Mouse (Mus musculus): ENCODE results near the gene Dnajc2. TPM values are rescaled to one million over a fixed set of nuclear protein-coding genes. Genes with fewer than 3 reads are reported as not detected.

Dnajc2 gene
- polyA plus RNA-seq, 1 experiment from 2014 or later = 71.5 TPM

DNA sequence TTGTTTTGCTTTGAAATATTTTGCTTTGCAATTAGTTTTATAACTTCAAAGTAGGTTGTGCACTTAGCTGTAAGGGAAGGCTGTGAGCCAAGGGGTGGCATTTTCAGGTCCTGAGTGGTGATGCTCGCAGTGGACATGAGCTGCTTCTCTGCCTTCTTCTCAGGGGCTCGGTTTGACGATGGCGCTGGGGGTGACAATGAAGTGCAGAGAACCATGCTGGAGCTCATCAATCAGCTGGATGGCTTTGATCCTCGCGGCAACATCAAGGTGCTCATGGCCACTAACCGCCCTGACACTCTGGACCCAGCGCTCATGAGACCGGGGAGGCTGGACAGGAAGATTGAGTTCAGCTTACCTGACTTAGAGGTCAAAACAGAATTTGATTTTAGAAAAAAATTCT is 17.9 kb upstream of the Dnajc2 start:
- 92% methylated on average over 9 of the region's 9 CpGs for WGBS (ENCODE audit: insufficient replicate concordance)
- Histone ChIP-seq H3K4me3 (ENCODE audit: low read depth, low read length) (no peak overlapping the region), H3K4me1 (ENCODE audit: control insufficient read depth, insufficient read depth, low read length) (no peaks in the 10 kb centered on the region), H3K9me3 (replicated peaks; ENCODE audit: control insufficient read depth, low read length) (no peaks in the 10 kb centered on the region), H3K9ac (ENCODE audit: low read depth, low read length) (no peak overlapping the region), H3K4me2 (no peak overlapping the region), H3K27me3 (ENCODE audit: control insufficient read depth, insufficient read depth, low read length) (no peaks in the 10 kb centered on the region), H3K27ac (ENCODE audit: low read depth, low read length) (no peak overlapping the region), H3K36me3 (ENCODE audit: control insufficient read depth, insufficient read depth, low read length) (peaks cover 36% of the 10 kb centered on the region)
- ATAC-seq (replicated peaks; ENCODE audit: insufficient number of reproducible peaks, low FRiP score, low TSS enrichment) = no peak

DNA sequence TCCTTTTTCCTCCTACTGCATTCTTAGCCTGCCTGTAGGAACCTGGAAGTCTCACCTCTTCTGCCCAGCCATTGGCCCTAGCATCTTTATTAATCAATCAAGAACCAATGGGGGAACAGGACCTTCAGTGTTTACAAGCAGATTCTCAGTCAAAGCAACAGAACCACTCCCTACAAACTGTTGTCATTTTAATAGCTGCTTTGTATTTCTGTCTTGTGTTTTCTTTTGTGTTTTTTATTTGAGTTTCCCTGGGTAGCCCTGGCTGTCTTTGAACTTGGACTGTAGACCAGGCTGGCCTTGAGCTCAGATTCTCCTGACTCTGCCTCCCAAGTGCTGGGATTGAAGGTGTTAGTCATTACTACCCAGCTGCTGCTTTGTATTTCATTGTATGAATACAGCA is 7.1 kb upstream of the Dnajc2 start:
- Histone ChIP-seq H3K4me2 (no peak overlapping the region), H3K4me1 (ENCODE audit: control insufficient read depth, insufficient read depth, low read length) (peaks cover 2% of the 10 kb centered on the region), H3K27ac (ENCODE audit: low read depth, low read length) (no peak overlapping the region), H3K9me3 (replicated peaks; ENCODE audit: control insufficient read depth, low read length) (no peaks in the 10 kb centered on the region), H3K4me3 (ENCODE audit: low read depth, low read length) (no peak overlapping the region), H3K36me3 (ENCODE audit: control insufficient read depth, insufficient read depth, low read length) (peaks cover 7% of the 10 kb centered on the region; the same call in 1 of the 2 replicates), H3K27me3 (ENCODE audit: control insufficient read depth, insufficient read depth, low read length) (no peaks in the 10 kb centered on the region), H3K9ac (ENCODE audit: low read depth, low read length) (no peak overlapping the region)
- no peak for ATAC-seq (replicated peaks; ENCODE audit: insufficient number of reproducible peaks, low FRiP score, low TSS enrichment)

DNA sequence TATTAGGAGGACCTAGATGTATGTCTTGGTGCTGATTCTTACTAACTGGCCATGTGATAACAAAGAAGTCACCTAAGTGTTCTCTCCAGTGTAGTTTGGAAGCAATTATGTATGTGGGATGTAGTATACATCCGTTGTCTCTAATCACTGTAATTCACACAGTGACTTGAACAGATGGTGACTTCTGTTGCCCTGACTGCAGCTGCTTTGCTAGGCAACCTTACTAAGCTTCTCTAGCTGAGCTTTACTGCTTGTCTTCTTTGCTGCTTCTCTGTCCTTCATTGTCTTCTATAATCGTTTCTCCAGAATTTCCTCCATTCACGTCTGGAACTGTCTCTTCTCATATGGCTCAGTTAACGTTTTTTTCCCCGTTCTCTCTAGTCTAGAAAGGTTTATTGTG is 4.0 kb upstream of the Dnajc2 start:
- Histone ChIP-seq H3K9me3 (replicated peaks; ENCODE audit: control insufficient read depth, low read length) (no peaks in the 10 kb centered on the region), H3K27ac (ENCODE audit: low read depth, low read length) (no peak overlapping the region), H3K4me2 (no peak overlapping the region), H3K36me3 (ENCODE audit: control insufficient read depth, insufficient read depth, low read length) (no peaks in the 10 kb centered on the region), H3K4me1 (ENCODE audit: control insufficient read depth, insufficient read depth, low read length) (peaks cover 2% of the 10 kb centered on the region), H3K27me3 (ENCODE audit: control insufficient read depth, insufficient read depth, low read length) (no peaks in the 10 kb centered on the region), H3K4me3 (ENCODE audit: low read depth, low read length) (no peak overlapping the region), H3K9ac (ENCODE audit: low read depth, low read length) (no peak overlapping the region)
- no peak for ATAC-seq (replicated peaks; ENCODE audit: insufficient number of reproducible peaks, low FRiP score, low TSS enrichment)
- 77% methylated on average over 5 of the region's 5 CpGs for WGBS (ENCODE audit: insufficient replicate concordance)

DNA sequence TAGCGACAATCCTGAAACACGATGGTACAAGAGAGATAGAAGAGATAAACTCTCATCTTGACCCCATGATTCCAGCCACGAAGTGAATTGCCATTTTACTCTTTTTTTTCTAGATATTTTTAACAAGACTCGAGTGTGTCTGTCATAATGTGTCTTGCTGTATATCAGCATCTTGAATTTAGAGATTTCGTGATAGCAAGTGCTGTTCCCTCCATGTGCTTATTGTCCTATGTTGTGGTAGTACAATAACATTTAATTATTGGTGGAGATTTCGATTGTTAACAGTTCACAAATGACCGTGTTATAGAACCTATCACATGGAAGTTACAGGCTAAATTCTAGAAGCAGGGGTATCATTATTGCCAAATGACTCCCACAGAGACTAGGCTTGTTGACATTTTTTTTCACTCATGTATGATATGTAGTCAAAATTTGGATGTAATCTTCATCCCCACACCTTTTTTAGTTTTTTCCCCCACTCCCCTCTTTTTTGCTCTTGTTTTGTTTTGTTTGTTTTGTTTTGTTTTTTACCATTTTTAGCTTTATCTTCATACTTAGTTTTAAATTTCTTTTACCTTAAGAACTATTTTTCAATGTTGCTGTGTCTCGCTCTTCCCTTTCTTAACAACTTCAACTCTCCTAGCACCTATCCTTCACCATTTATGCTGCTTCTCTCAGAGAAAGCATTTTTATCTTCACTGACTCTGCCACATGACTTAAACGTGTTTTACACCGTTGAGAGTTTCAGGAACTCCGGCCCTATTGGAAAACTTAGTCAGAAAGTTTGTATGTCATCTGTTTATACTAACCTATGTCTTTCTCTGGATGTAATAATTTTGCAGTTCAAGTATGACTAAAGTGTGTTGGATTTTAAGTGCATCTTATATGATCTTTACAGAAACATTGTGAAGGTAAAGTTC is 2.4 kb upstream of the Dnajc2 start:
- Histone ChIP-seq H3K9me3 (replicated peaks; ENCODE audit: control insufficient read depth, low read length) (no peaks in the 10 kb centered on the region), H3K27ac (ENCODE audit: low read depth, low read length) (peak overlapping the region; percentile 75), H3K36me3 (ENCODE audit: control insufficient read depth, insufficient read depth, low read length) (peaks cover 4% of the 10 kb centered on the region; the same call in 1 of the 2 replicates), H3K4me3 (ENCODE audit: low read depth, low read length) (peak overlapping the region; percentile 96), H3K9ac (ENCODE audit: low read depth, low read length) (peak overlapping the region; percentile 94), H3K4me1 (ENCODE audit: control insufficient read depth, insufficient read depth, low read length) (peaks cover 2% of the 10 kb centered on the region), H3K4me2 (peak overlapping the region; percentile 75), H3K27me3 (ENCODE audit: control insufficient read depth, insufficient read depth, low read length) (no peaks in the 10 kb centered on the region)
- 32% methylated on average over 11 of the region's 11 CpGs for WGBS (ENCODE audit: insufficient replicate concordance)
- no peak for ATAC-seq (replicated peaks; ENCODE audit: insufficient number of reproducible peaks, low FRiP score, low TSS enrichment)

DNA sequence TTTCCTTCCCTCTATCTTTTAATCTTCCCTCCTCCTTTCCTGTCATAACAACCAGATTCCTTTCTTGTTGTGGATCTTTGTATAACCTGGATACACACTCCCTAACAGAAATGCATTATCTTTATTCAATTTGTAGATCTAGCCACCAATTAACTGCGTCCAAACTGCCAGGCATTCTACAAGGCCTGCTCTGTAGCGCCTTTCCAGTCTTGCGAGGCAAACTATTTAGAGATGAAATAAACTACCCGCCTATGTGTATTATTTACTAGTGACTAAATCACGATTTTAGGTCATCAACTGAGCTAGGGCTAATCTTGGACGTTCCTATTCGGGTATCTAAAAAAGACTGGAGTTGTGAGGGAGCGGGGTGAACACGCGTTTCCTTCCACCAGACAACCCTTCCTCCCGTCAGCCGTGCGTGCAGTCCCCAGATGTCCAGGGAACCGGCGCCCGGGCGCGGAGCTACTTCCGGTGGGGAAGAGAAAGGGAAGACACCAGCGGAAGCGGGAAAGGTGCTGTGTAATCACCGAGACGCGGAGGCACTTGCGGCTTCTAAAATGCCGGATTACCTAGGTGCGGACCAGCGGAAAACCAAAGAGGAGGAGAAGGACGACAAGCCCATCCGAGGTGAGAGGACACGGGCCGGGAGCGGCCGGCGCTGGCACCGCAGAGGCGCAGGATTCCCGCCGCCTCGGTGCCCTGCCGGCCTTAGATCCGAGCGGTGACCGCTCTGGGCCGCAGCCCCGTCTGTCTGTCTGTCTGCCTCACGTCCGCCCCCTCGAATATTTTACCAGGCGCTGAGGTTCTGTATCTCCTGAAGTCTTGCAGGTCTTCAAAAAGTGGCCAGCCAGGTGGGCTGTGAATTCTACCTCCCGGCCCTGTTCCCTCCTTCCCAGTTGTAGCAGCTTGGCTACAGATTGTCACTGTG is 1.5 kb upstream of the Dnajc2 start:
- H3K4me1 ChIP-seq (ENCODE audit: control insufficient read depth, insufficient read depth, low read length) = peaks cover 2% of the 10 kb centered on the region
- 3% methylated on average over 50 of the region's 51 CpGs for WGBS (ENCODE audit: insufficient replicate concordance)
- peak overlapping the region; percentile 96 for H3K4me3 ChIP-seq (ENCODE audit: low read depth, low read length)

DNA sequence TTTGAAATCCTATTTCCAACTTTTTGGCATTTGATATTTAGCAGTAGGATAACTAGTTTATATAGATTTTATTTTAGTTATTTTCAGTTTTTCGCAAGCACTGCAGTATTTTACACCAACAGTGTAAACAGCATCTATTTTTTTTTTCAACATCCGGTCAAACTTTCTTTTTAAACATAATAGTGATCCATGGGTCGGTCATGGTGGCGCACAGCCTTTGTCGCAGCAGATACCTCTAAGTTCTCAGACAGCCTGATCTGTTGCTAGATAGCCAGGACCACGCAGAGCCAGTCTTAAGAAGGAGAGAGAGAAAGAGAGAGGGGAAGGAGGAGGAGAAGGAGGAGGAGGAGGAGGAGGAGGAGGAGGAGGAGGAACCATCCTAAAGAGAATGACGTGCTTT is 725 bp upstream of the Dnajc2 start:
- peaks cover 16% of the 10 kb centered on the region for H3K36me3 ChIP-seq (ENCODE audit: control insufficient read depth, insufficient read depth, low read length)
- no peaks in the 10 kb centered on the region for H3K27me3 ChIP-seq (ENCODE audit: control insufficient read depth, insufficient read depth, low read length)
- peaks cover 2% of the 10 kb centered on the region for H3K4me1 ChIP-seq (ENCODE audit: control insufficient read depth, insufficient read depth, low read length)
- no peak for ATAC-seq (replicated peaks; ENCODE audit: insufficient number of reproducible peaks, low FRiP score, low TSS enrichment)
- H3K9ac ChIP-seq (ENCODE audit: low read depth, low read length) = no peak overlapping the region
- WGBS (ENCODE audit: insufficient replicate concordance) = 75% methylated on average over 7 of the region's 7 CpGs
- H3K9me3 ChIP-seq (replicated peaks; ENCODE audit: control insufficient read depth, low read length) = no peaks in the 10 kb centered on the region
- peak overlapping the region; percentile 75; the same call in 1 of the 2 replicates for H3K27ac ChIP-seq (ENCODE audit: low read depth, low read length)
- H3K4me3 ChIP-seq (ENCODE audit: low read depth, low read length) = peak overlapping the region; percentile 96; the same call in 1 of the 2 replicates
- H3K4me2 ChIP-seq = peak overlapping the region; percentile 75

More for the DNA sequence above, 1.5 kb upstream of the Dnajc2 start:
- ATAC-seq (replicated peaks; ENCODE audit: insufficient number of reproducible peaks, low FRiP score, low TSS enrichment) = peak; percentile 78
- H3K27ac ChIP-seq (ENCODE audit: low read depth, low read length) = peak overlapping the region; percentile 75
- no peaks in the 10 kb centered on the region for H3K27me3 ChIP-seq (ENCODE audit: control insufficient read depth, insufficient read depth, low read length)
- no peaks in the 10 kb centered on the region for H3K9me3 ChIP-seq (replicated peaks; ENCODE audit: control insufficient read depth, low read length)
- peak overlapping the region; percentile 75 for H3K4me2 ChIP-seq
- H3K36me3 ChIP-seq (ENCODE audit: control insufficient read depth, insufficient read depth, low read length) = peaks cover 11% of the 10 kb centered on the region
- peak overlapping the region; percentile 94 for H3K9ac ChIP-seq (ENCODE audit: low read depth, low read length)

DNA sequence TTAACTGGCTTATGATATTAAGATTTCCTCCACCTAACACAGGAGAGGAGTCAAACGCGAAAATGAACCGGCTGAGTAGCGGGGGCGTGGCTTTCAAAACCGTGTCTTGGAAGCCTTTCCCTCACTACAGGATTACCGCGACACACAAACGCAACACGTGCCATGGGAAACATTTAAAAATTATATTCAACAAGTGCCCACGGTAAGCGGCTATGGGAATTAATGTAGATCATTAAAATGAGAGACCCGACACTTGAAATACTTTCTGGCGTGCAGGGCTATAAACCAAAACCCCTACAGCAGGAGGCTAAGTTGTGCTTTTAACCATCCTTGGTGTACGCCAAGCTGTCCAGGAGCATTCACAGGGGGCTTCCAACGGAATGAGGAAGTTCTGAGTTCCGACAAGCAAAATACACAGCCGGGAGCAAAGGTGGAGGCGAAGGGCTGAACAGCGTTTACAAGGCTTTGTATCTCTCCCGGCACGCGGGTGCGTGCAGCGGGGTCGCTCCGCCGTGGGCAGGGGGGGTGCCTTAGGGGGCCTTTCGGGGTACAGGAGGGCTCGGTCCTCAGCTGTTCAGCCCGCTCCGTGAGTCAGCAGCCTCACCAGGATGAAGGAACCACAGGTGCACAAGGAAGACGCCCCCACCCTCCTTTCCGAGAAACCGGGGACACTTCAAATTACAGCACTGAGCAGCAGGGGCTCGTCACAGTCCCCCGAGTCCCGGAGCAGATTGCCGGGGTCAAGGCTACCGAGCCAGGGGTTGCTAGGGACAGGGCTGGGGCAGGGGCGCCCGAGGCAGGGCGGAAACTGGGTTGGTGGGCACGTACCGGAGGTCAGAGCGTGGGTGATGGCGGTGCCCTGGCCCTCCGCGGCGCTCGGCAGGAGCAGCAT is 644 bp downstream of the Dnajc2 start:
- Histone ChIP-seq H3K27me3 (ENCODE audit: control insufficient read depth, insufficient read depth, low read length) (no peaks in the 10 kb centered on the region), H3K9ac (ENCODE audit: low read depth, low read length) (peak overlapping the region; percentile 83), H3K4me1 (ENCODE audit: control insufficient read depth, insufficient read depth, low read length) (peaks cover 2% of the 10 kb centered on the region), H3K4me3 (ENCODE audit: low read depth, low read length) (peak overlapping the region; percentile 100), H3K4me2 (peak overlapping the region; percentile 97), H3K36me3 (ENCODE audit: control insufficient read depth, insufficient read depth, low read length) (peaks cover 21% of the 10 kb centered on the region), H3K27ac (ENCODE audit: low read depth, low read length) (peak overlapping the region; percentile 59; the same call in 1 of the 2 replicates), H3K9me3 (replicated peaks; ENCODE audit: control insufficient read depth, low read length) (no peaks in the 10 kb centered on the region)
- WGBS (ENCODE audit: insufficient replicate concordance) = under 1% methylated on average over 51 of the region's 51 CpGs
- ATAC-seq (replicated peaks; ENCODE audit: insufficient number of reproducible peaks, low FRiP score, low TSS enrichment) = peak; percentile 53; the same call in 1 of the 2 replicates

DNA sequence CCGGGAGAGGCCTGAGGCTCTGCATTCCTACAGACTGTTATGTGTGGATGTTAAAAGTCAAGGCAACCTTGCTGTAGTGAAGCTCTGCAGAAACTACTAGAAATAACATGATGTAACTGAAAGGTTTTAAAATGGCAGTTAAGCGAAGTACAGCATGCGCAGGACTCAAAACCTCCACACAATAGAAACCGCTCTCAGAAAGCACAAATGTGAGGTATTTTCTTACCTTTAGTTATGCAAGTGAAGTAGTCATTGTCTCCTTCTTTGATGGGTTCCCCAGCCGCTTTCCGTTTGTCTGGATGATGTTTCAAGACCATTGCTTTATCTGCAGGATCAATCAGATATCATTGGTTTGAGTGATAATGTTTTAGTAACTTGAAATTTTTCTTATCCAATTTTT is 8.6 kb downstream of the Dnajc2 start:
- no peak for ATAC-seq (replicated peaks; ENCODE audit: insufficient number of reproducible peaks, low FRiP score, low TSS enrichment)
- WGBS (ENCODE audit: insufficient replicate concordance) = 95% methylated on average over 6 of the region's 6 CpGs

More for the DNA sequence above, 8.6 kb downstream of the Dnajc2 start:
- H3K9ac ChIP-seq (ENCODE audit: low read depth, low read length) = no peak overlapping the region
- H3K27me3 ChIP-seq (ENCODE audit: control insufficient read depth, insufficient read depth, low read length) = no peaks in the 10 kb centered on the region
- H3K4me2 ChIP-seq = no peak overlapping the region
- H3K27ac ChIP-seq (ENCODE audit: low read depth, low read length) = no peak overlapping the region
- H3K4me1 ChIP-seq (ENCODE audit: control insufficient read depth, insufficient read depth, low read length) = no peaks in the 10 kb centered on the region
- H3K9me3 ChIP-seq (replicated peaks; ENCODE audit: control insufficient read depth, low read length) = no peaks in the 10 kb centered on the region
- no peak overlapping the region for H3K4me3 ChIP-seq (ENCODE audit: low read depth, low read length)
- peaks cover 32% of the 10 kb centered on the region for H3K36me3 ChIP-seq (ENCODE audit: control insufficient read depth, insufficient read depth, low read length)

Measured in heart, embryonic 11.5 days (tissue).